Mouse (Mus musculus) intestine, embryonic 15.5 days (tissue): ENCODE measurements around the gene Ugt1a7c. TPM values are rescaled to one million over a fixed set of nuclear protein-coding genes. Genes with fewer than 3 reads are reported as not detected.
A peak's percentile ranks its signal among the peaks of the same experiment; 100 is the strongest.

Experiments used
- ATAC-seq: fragments of 200-750 bp; cut with Nextera tagmentation; 2 replicates; pipeline ENCODE4 v1.8.0; 2017; ENCODE audit warnings: moderate TSS enrichment, moderate library complexity
- H3K27ac ChIP-seq: fragments of 300-500 bp; sonication (generic); 2 replicates; pipeline ENCODE4 v1.5.1; 2015; ENCODE audit warnings: mild to moderate bottlenecking, inconsistent platforms
- H3K27me3 ChIP-seq: fragments of 300-500 bp; sonication (generic); replicated peaks from 2 replicates; pipeline ENCODE4 v1.6.1; 2015; ENCODE audit warnings: inconsistent platforms
- H3K36me3 ChIP-seq: fragments of 300-500 bp; sonication (generic); 2 replicates; pipeline ENCODE4 v1.6.1; 2015; ENCODE audit warnings: inconsistent platforms
- H3K4me1 ChIP-seq: fragments of 300-500 bp; sonication (generic); replicated peaks from 2 replicates; pipeline ENCODE4 v1.6.1; 2015; ENCODE audit warnings: inconsistent platforms
- H3K4me2 ChIP-seq: fragments of 300-500 bp; sonication (generic); replicated peaks from 2 replicates; pipeline ENCODE4 v1.6.1; 2015; ENCODE audit warnings: mild to moderate bottlenecking, inconsistent platforms
- H3K4me3 ChIP-seq: fragments of 300-500 bp; sonication (generic); replicated peaks from 2 replicates; pipeline ENCODE4 v1.5.1; 2015; ENCODE audit warnings: inconsistent platforms
- H3K9ac ChIP-seq: fragments of 300-500 bp; sonication (generic); 2 replicates; pipeline ENCODE4 v1.6.1; 2015; ENCODE audit warnings: inconsistent platforms
- H3K9me3 ChIP-seq: fragments of 300-500 bp; sonication (generic); 2 replicates; pipeline ENCODE4 v1.6.1; 2016; ENCODE audit warnings: inconsistent platforms
- WGBS: fragments of 180-500 bp; shearing (Covaris S2); methylation state at CpG from one replicate; pipeline ENCODE4 v1.1.7; 2015; 5-methylcytosine and 5-hydroxymethylcytosine counted together
- polyA plus RNA-seq: library from polyadenylated mRNA; unstranded; fragments of >200 nt; fragmentation: Nextera tagmentation; extraction: Ambion mirVana; gene quantifications from 2 replicates; pipeline ENCODE4 v1.2.1, GENCODE M21; 2015

Gene Ugt1a7c
- polyA plus RNA-seq, 1 experiment from 2014 or later, result 49.1 TPM

GRCm38 (mm10) chr1:88240072-88240471, 145.2 kb downstream of the Ugt1a7c start:
- no peaks in the 10 kb centered on the region for H3K36me3 ChIP-seq
- H3K9ac ChIP-seq, result no peak overlapping the region
- H3K4me2 ChIP-seq, result no peak overlapping the region
- H3K27ac ChIP-seq, result no peak overlapping the region
- ATAC-seq, result no peak
- H3K4me1 ChIP-seq, result no peaks in the 10 kb centered on the region
- 70% methylated on average over 5 of the region's 5 CpGs for WGBS
- no peaks in the 10 kb centered on the region for H3K27me3 ChIP-seq
- no peak overlapping the region for H3K4me3 ChIP-seq
- peaks cover 40% of the 10 kb centered on the region for H3K9me3 ChIP-seq

- no peak overlapping the region for H3K4me2 ChIP-seq
- no peaks in the 10 kb centered on the region for H3K36me3 ChIP-seq
- ATAC-seq, result no peak
- H3K27ac ChIP-seq, result no peak overlapping the region
- no peaks in the 10 kb centered on the region for H3K27me3 ChIP-seq
- no peak overlapping the region for H3K9ac ChIP-seq
- H3K9me3 ChIP-seq, result peaks cover 37% of the 10 kb centered on the region
- no peaks in the 10 kb centered on the region for H3K4me1 ChIP-seq
- WGBS, result 71% methylated on average over 4 of the region's 4 CpGs
- H3K4me3 ChIP-seq, result no peak overlapping the region
These were observed 145.7 kb downstream of the Ugt1a7c start for GRCm38 (mm10) chr1:88240579-88240978.

- Histone ChIP-seq H3K27me3 (no peaks in the 10 kb centered on the region), H3K4me2 (no peak overlapping the region), H3K4me3 (no peak overlapping the region), H3K9ac (no peak overlapping the region), H3K36me3 (no peaks in the 10 kb centered on the region), H3K9me3 (peaks cover 33% of the 10 kb centered on the region), H3K4me1 (no peaks in the 10 kb centered on the region), H3K27ac (no peak overlapping the region)
- no peak for ATAC-seq
- WGBS, result 62% methylated on average over 5 of the region's 5 CpGs
These were observed 149.0 kb downstream of the Ugt1a7c start for GRCm38 (mm10) chr1:88243861-88244260.

GRCm38 (mm10) chr1:88245881-88246280, 151.0 kb downstream of the Ugt1a7c start:
- H3K4me1 ChIP-seq, result no peaks in the 10 kb centered on the region
- ATAC-seq, result 0 out of 2 replicates have a peak, but pooled peaks have one; percentile 3
- no peak overlapping the region for H3K27ac ChIP-seq
- no peak overlapping the region for H3K4me3 ChIP-seq
- H3K27me3 ChIP-seq, result no peaks in the 10 kb centered on the region
- 79% methylated on average over 6 of the region's 6 CpGs for WGBS
- peaks cover 20% of the 10 kb centered on the region for H3K9me3 ChIP-seq
- no peak overlapping the region for H3K9ac ChIP-seq
- no peaks in the 10 kb centered on the region for H3K36me3 ChIP-seq
- H3K4me2 ChIP-seq, result no peak overlapping the region

- Histone ChIP-seq H3K4me2 (no peak overlapping the region), H3K36me3 (no peaks in the 10 kb centered on the region), H3K4me1 (no peaks in the 10 kb centered on the region), H3K9me3 (peaks cover 17% of the 10 kb centered on the region), H3K4me3 (no peak overlapping the region), H3K9ac (no peak overlapping the region), H3K27me3 (no peaks in the 10 kb centered on the region), H3K27ac (no peak overlapping the region)
- 49% methylated on average over 6 of the region's 6 CpGs for WGBS
- no peak for ATAC-seq
These were observed 151.5 kb downstream of the Ugt1a7c start for GRCm38 (mm10) chr1:88246386-88246785.

- H3K9ac ChIP-seq, result no peak overlapping the region
- no peak overlapping the region for H3K4me3 ChIP-seq
- H3K36me3 ChIP-seq, result no peaks in the 10 kb centered on the region
- ATAC-seq, result no peak
- WGBS, result 53% methylated on average over 2 of the region's 2 CpGs
- H3K4me1 ChIP-seq, result no peaks in the 10 kb centered on the region
- no peaks in the 10 kb centered on the region for H3K27me3 ChIP-seq
- no peak overlapping the region for H3K4me2 ChIP-seq
- H3K9me3 ChIP-seq, result peaks cover 12% of the 10 kb centered on the region
- H3K27ac ChIP-seq, result no peak overlapping the region
These were observed 152.8 kb downstream of the Ugt1a7c start for GRCm38 (mm10) chr1:88247660-88248059.

GRCm38 (mm10) chr1:88248658-88249057, 153.8 kb downstream of the Ugt1a7c start:
- ATAC-seq, result no peak
- 70% methylated on average over 4 of the region's 4 CpGs for WGBS
- Histone ChIP-seq H3K27me3 (no peaks in the 10 kb centered on the region), H3K4me2 (no peak overlapping the region), H3K4me1 (no peaks in the 10 kb centered on the region), H3K36me3 (no peaks in the 10 kb centered on the region), H3K9ac (no peak overlapping the region), H3K27ac (no peak overlapping the region), H3K9me3 (peaks cover 8% of the 10 kb centered on the region; the same call in 1 of the 2 replicates), H3K4me3 (no peak overlapping the region)

- no peak for ATAC-seq
- no peaks in the 10 kb centered on the region for H3K27me3 ChIP-seq
- no peak overlapping the region for H3K9ac ChIP-seq
- no peak overlapping the region for H3K4me2 ChIP-seq
- H3K4me1 ChIP-seq, result no peaks in the 10 kb centered on the region
- peaks cover 3% of the 10 kb centered on the region; the same call in 1 of the 2 replicates for H3K9me3 ChIP-seq
- no peak overlapping the region for H3K27ac ChIP-seq
- no peak overlapping the region for H3K4me3 ChIP-seq
- 78% methylated on average over 7 of the region's 7 CpGs for WGBS
- H3K36me3 ChIP-seq, result no peaks in the 10 kb centered on the region
These were observed 154.7 kb downstream of the Ugt1a7c start for GRCm38 (mm10) chr1:88249596-88249995.

GRCm38 (mm10) chr1:88250023-88250422, 155.2 kb downstream of the Ugt1a7c start:
- H3K4me2 ChIP-seq, result no peak overlapping the region
- 81% methylated on average over 5 of the region's 5 CpGs for WGBS
- H3K36me3 ChIP-seq, result no peaks in the 10 kb centered on the region

GRCm38 (mm10) chr1:88253106-88253505, 158.2 kb downstream of the Ugt1a7c start:
- no peak overlapping the region for H3K4me2 ChIP-seq
- WGBS, result 72% methylated on average over 8 of the region's 8 CpGs
- no peak overlapping the region for H3K9ac ChIP-seq
- no peaks in the 10 kb centered on the region for H3K4me1 ChIP-seq
- 0 out of 2 replicates have a peak, but pooled peaks cover 9% of the 10 kb centered on the region for H3K9me3 ChIP-seq
- no peaks in the 10 kb centered on the region for H3K36me3 ChIP-seq
- no peaks in the 10 kb centered on the region for H3K27me3 ChIP-seq
- no peak overlapping the region for H3K27ac ChIP-seq
- no peak overlapping the region for H3K4me3 ChIP-seq
- peak; percentile 13 for ATAC-seq

More at GRCm38 (mm10) chr1:88250023-88250422, 155.2 kb downstream of the Ugt1a7c start:
- no peak overlapping the region for H3K9ac ChIP-seq
- no peaks in the 10 kb centered on the region for H3K4me1 ChIP-seq
- H3K27ac ChIP-seq, result no peak overlapping the region
- no peak for ATAC-seq
- no peak overlapping the region for H3K4me3 ChIP-seq
- H3K27me3 ChIP-seq, result no peaks in the 10 kb centered on the region
- peaks cover 5% of the 10 kb centered on the region; the same call in 1 of the 2 replicates for H3K9me3 ChIP-seq

GRCm38 (mm10) chr1:88253540-88253939, 158.7 kb downstream of the Ugt1a7c start:
- peak; percentile 36 for ATAC-seq
- WGBS, result 71% methylated on average over 6 of the region's 6 CpGs
- Histone ChIP-seq H3K4me3 (no peak overlapping the region), H3K36me3 (no peaks in the 10 kb centered on the region), H3K4me2 (no peak overlapping the region), H3K27me3 (no peaks in the 10 kb centered on the region), H3K27ac (no peak overlapping the region), H3K9me3 (0 out of 2 replicates have a peak, but pooled peaks cover 9% of the 10 kb centered on the region), H3K4me1 (no peaks in the 10 kb centered on the region), H3K9ac (no peak overlapping the region)

- Histone ChIP-seq H3K9me3 (0 out of 2 replicates have a peak, but pooled peaks cover 9% of the 10 kb centered on the region), H3K4me1 (0 out of 2 replicates have a peak, but pooled peaks cover 8% of the 10 kb centered on the region), H3K27me3 (no peaks in the 10 kb centered on the region), H3K27ac (no peak overlapping the region), H3K4me2 (no peak overlapping the region), H3K4me3 (no peak overlapping the region), H3K36me3 (0 out of 2 replicates have a peak, but pooled peaks cover 1% of the 10 kb centered on the region), H3K9ac (no peak overlapping the region)
- WGBS, result 84% methylated on average over 12 of the region's 12 CpGs
- no peak for ATAC-seq
These were observed 160.1 kb downstream of the Ugt1a7c start for GRCm38 (mm10) chr1:88254793-88255465.

- 51% methylated on average over 2 of the region's 2 CpGs for WGBS
- 0 out of 2 replicates have a peak, but pooled peaks cover 9% of the 10 kb centered on the region for H3K9me3 ChIP-seq
- no peak overlapping the region for H3K9ac ChIP-seq
- no peak overlapping the region for H3K4me3 ChIP-seq
- ATAC-seq, result no peak
- peaks cover 6% of the 10 kb centered on the region for H3K36me3 ChIP-seq
- H3K4me1 ChIP-seq, result peaks cover 12% of the 10 kb centered on the region; the same call in 1 of the 2 replicates
- H3K27ac ChIP-seq, result no peak overlapping the region
- H3K4me2 ChIP-seq, result no peak overlapping the region
- no peaks in the 10 kb centered on the region for H3K27me3 ChIP-seq
These were observed 160.6 kb downstream of the Ugt1a7c start for GRCm38 (mm10) chr1:88255466-88255857.
